Mouse (Mus musculus) embryonic fibroblast, embryonic 13.5 days (primary cell): Measurements from ENCODE around the gene Vkorc1l1.

Source experiments
- CTCF ChIP-seq: IDR thresholded peaks from 2 replicates; pipeline ENCODE4 v1.5.1; 2011; ENCODE audit warnings: mild to moderate bottlenecking, control low read depth, low read length, moderate library complexity, borderline replicate concordance; ENCODE audit not compliant: insufficient read depth
- POLR2A ChIP-seq: IDR thresholded peaks from 2 replicates; pipeline ENCODE4 v1.6.1; 2011; ENCODE audit warnings: low read depth, mild to moderate bottlenecking, control low read depth, low read length, moderate library complexity

GRCm38 (mm10) chr5:129918065-129918651, 23.6 kb upstream of the Vkorc1l1 start:
- TF ChIP-seq POLR2A (no peak), CTCF (no peak)
